Mouse (Mus musculus) left cerebral cortex, postnatal 36 days (tissue): ENCODE results near the gene Mdk. TPM values are rescaled to one million over a fixed set of nuclear protein-coding genes. Genes with fewer than 3 reads are reported as not detected.

Experiments used
- DNase-seq, 2 experiments: peaks; one replicate each; pipeline ENCODE4 v3.0.0; 2021 to 2022; ENCODE audit warnings: low spot score in 2 of 2, mixed read lengths in 1 of 2
- intact Hi-C: fragments of 180-260 bp; cut with DNase I; formaldehyde crosslinking; loops from one replicate; pipeline ENCODE4 v1.15.1; 2025
- total RNA-seq, 2 experiments: library from RNA; stranded (reverse); gene quantifications; 2 replicates each; pipeline ENCODE4 v1.2.3; 2021

Gene Mdk
- total RNA-seq, 2 experiments from 2014 or later = 15.6 to 23.5 TPM

- DNase-seq = no peak
- intact Hi-C loops = no loop called here
Observed at GRCm38 (mm10) chr2:91939303-91939935, 7.3 kb upstream of the Mdk start.

GRCm38 (mm10) chr2:91936154-91936553 is 4.1 kb upstream of the Mdk start:
- peak in 1 of 2 experiments; percentile 82 for DNase-seq

GRCm38 (mm10) chr2:91934826-91935525 is 2.9 kb upstream of the Mdk start:
- DNase-seq = no peak
- intact Hi-C loops = no loop called here

More at GRCm38 (mm10) chr2:91936154-91936553, 4.1 kb upstream of the Mdk start:
- intact Hi-C loops = no loop called here

- DNase-seq = no peak
- intact Hi-C loops = no loop called here
Observed at GRCm38 (mm10) chr2:91934016-91934415, 1.9 kb upstream of the Mdk start.

GRCm38 (mm10) chr2:91933471-91933870 is 1.4 kb upstream of the Mdk start:
- intact Hi-C loops = no loop called here
- DNase-seq = no peak

- intact Hi-C loops = no loop called here
- no peak for DNase-seq
Observed at GRCm38 (mm10) chr2:91932737-91933350, 747 bp upstream of the Mdk start.

GRCm38 (mm10) chr2:91931328-91932159 is 553 bp downstream of the Mdk start:
- peak in 1 of 2 experiments; percentile 38 for DNase-seq
- intact Hi-C loops = no loop called here

- no peak for DNase-seq
- intact Hi-C loops = no loop called here
Observed at GRCm38 (mm10) chr2:91930761-91931291, 1.3 kb downstream of the Mdk start.

- intact Hi-C loops = loop anchor here (5.0 kb wide), 2 partner anchors 32 to 127 kb away; no protein-coding TSS in a partner anchor
- DNase-seq = no peak
Observed at GRCm38 (mm10) chr2:91929936-91930335, 2.2 kb downstream of the Mdk start.

- intact Hi-C loops = loop anchor here (5.0 kb wide), 2 partner anchors 33 to 128 kb away; no protein-coding TSS in a partner anchor
- no peak for DNase-seq
Observed at GRCm38 (mm10) chr2:91929455-91929854, 2.6 kb downstream of the Mdk start.

- intact Hi-C loops = loop anchor here (5.0 kb wide), 2 partner anchors 34 to 129 kb away; no protein-coding TSS in a partner anchor
- peak in 1 of 2 experiments; percentile 70 for DNase-seq
Observed at GRCm38 (mm10) chr2:91928534-91929350, 3.4 kb downstream of the Mdk start.

GRCm38 (mm10) chr2:91927826-91928533 is 4.1 kb downstream of the Mdk start:
- intact Hi-C loops = loop anchor here (5.0 kb wide), 2 partner anchors 34 to 129 kb away; no protein-coding TSS in a partner anchor
- peak; percentile 83 to 84 for DNase-seq

GRCm38 (mm10) chr2:91926949-91927348 is 5.1 kb downstream of the Mdk start, which contains the start of gene Chrm4:
Gene Chrm4 (plus strand): TSS chr2:91927249.
- intact Hi-C loops = loop anchor here (5.0 kb wide), 2 partner anchors 35 to 130 kb away; no protein-coding TSS in a partner anchor

GRCm38 (mm10) chr2:91925442-91925841 is 6.7 kb downstream of the Mdk start:
- intact Hi-C loops = loop anchor here (2.0 to 5.0 kb wide), 3 partner anchors 37 to 147 kb away; no protein-coding TSS in a partner anchor
- peak in 1 of 2 experiments; percentile 88 for DNase-seq

More at GRCm38 (mm10) chr2:91926949-91927348, 5.1 kb downstream of the Mdk start, which contains the start of gene Chrm4:
- no peak for DNase-seq

GRCm38 (mm10) chr2:91924726-91925125 is 7.4 kb downstream of the Mdk start:
- intact Hi-C loops = loop anchor here (2.0 to 5.0 kb wide), 4 partner anchors 38 to 146 kb away; no protein-coding TSS in a partner anchor
- DNase-seq = no peak

GRCm38 (mm10) chr2:91923415-91924337 is 8.4 kb downstream of the Mdk start:
- intact Hi-C loops = loop anchor here (2.0 to 5.0 kb wide), 2 partner anchors 51 to 145 kb away; no protein-coding TSS in a partner anchor

More at GRCm38 (mm10) chr2:91923415-91924337, 8.4 kb downstream of the Mdk start:
- peak; percentile 33 to 76 for DNase-seq
